Mouse (Mus musculus) megakaryocyte-erythroid progenitor cell, adult 5-6 weeks (primary cell): ENCODE results near the gene Sae1. TPM values are rescaled to one million over a fixed set of nuclear protein-coding genes. Genes with fewer than 3 reads are reported as not detected.
"Not testable (repeated sequence)": the region's sequence is repeated elsewhere in the genome, so short reads cannot be mapped to it uniquely, and the experiment has no call there.

Experiments
- ATAC-seq: replicated peaks from 2 replicates; pipeline ENCODE4 v1.8.0; 2016; ENCODE audit warnings: mild to moderate bottlenecking, inconsistent platforms; ENCODE audit not compliant: severe bottlenecking, poor library complexity, low FRiP score, low TSS enrichment
- total RNA-seq, 2 experiments: library from RNA; stranded (forward) in 1 of 2; stranded (reverse) in 1 of 2; fragments of 200-1000, 215-1000 nt in 1 of 2; fragments of >200 nt in 1 of 2; fragmentation: Nextera tagmentation in 1 of 2; gene quantifications; 2 replicates each; pipeline ENCODE4 v1.2.3; 2014 to 2017

Sae1 gene
- total RNA-seq, 2 experiments from 2014 or later, result 134 to 478 TPM

GRCm38 (mm10) chr7:16404315-16405072, 16.9 kb upstream of the Sae1 start:
- no peak for ATAC-seq

DNA sequence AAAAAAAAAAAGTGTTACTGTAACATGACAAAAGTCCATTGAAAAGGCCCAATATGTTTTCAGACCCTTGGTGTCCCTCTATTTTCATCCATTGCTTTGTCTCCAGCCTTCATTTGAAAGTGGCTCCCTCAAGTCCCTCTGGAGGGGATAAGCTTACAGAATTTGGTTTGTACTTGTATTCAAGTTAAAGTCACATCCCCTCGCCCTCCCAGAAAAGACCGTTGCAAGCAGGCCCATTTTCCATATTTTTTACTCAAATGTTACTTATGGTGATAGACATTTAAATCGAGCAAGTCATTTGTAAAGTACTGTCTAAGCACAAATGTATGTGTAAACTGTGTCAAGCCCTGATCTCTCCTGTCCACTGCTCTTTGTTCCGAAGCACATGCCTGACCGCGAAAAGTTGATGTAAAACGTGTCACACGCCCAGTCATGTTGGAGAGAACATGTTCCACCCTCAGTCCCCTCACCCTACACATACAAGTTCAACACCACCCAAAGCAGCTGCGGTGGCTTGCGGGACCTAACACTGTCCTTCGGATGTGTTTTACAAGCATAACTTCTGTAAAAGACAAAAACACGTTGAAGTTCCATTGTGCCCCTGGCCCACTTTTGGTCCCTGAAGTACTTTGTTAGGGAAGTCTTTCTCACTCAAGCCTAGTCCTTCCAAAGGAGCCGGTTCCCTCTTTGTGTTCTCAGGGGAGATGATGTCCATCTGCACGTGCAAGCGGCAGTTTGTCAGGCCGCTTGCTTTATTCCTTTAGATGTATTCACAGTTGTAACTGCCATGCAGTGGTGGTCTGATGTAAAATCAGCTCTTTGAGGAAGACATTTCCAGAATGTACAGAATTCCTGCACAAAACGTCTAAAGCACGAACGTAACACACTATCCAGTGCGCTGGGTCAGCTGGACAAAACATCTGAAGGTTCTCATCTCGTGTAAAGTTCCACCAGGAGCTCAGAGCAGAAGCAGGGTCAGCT, 15.7 kb upstream of the Sae1 start:
- ATAC-seq, result no peak

GRCm38 (mm10) chr7:16402449-16402848, 14.8 kb upstream of the Sae1 start:
- ATAC-seq, result no peak

DNA sequence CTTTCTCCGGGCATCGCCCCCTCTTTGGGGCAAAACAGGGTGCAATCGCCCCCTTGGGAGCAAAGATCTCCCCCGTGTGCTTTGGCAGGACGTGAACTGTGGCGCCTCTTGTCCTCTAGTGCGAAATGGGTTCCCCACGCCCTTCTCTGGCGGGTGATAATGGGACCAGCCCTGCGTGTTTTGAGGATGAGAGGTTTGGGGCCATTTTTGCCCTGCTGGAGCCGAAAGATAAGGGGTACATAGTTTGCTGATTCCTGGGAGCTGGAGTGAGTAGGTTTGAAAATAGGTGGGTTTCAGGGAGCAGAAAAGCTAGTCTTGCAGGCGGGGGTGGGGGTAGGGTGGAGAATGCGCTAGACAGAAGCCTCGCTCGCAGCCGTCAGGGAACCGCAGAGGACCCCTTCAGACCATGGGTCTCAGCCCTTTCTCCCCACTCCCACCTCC, 14.4 kb upstream of the Sae1 start:
- peak; percentile 23 for ATAC-seq

DNA sequence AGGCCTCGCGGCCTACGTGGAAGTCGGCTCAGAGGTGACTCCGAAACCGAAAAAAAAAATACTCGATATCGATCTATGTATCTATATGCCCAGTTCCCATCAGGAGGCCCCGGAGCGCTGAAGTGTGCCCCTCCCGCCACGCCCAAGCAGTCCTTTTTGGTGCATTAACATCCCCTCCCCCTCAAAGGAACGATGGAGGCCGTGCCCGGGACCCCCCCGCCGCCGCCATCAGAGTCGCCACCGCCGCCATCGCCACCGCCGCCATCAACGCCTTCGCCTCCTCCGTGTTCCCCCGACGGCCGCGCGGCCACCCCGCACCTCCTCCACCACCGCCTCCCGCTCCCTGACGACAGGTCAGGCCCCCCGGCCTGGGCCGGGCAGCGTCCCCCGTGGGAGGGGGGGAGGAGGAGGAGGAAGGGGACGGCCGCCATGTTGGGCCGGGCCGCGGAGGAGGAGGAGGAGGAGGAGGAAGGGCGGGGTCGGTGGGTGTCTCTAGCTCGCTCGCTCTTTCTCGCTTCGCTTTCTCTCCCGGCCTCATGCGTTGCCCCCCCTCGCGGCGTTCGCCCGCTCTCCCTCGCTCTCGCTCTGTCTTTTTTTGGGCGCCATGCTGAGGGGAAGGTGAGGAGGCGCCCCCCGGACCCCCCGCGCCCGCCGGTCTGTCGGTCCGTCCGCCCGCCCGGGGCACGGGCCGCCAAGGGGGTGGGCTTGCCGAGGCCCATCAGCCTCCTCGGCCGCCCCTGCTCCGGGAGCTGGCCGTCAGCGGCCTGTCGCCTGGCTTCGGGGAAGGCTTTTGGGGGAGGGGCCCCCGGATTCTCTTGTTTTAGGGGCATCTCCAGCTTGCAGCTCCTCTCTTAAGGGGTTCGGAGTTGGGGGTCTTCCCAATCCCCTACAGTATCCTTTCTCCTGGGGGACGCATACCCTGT, 13.3 kb upstream of the Sae1 start, which contains the start of gene Zc3h4:
Gene Zc3h4, plus strand, starts transcription at position 222 of the 923 bp plus-strand sequence.
- ATAC-seq, result peak; percentile 20

DNA sequence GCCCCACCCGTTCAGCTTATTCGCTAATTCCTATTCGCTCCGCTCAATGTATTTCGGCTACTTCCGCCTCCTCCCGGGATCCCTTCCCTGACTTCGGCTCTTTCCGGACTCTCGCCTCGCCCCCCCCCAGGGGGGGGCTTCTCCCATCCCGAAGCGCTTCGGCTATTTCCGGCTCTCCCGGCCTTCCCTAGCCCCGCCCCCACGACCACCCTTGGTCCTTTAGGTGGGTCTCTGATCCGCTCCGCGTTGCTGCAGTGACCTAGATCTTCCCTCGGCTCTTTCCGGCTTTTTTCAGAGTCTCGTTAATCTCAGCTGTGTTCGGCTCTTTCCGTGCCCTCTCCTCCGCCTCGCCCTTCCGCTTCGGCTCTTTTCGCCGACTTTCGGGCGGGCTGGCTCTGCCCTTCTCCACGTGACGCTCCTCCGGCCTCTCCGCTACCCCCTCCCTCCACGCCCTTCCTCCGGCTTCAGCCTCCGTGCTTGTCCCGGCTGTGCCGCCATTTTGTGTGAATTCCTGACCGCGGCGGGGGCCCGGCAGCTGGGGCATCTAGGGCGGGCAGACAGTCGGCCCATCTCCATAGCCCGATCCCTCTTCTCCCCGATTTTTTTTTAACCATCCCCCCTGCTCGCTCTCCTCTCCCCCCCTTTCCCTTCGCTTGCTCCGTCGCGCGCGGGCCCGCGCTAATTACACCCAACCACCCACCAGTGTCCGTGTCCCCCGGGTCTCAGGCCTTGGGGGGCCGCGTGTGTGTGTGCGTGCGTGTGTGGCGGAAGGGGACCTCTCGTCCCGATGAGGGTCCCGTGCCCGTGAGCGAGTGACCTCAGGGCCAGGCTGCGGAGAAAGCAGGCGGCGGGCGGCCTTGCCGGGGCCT, 12.4 kb upstream of the Sae1 start:
- ATAC-seq, result peak; percentile 67

DNA sequence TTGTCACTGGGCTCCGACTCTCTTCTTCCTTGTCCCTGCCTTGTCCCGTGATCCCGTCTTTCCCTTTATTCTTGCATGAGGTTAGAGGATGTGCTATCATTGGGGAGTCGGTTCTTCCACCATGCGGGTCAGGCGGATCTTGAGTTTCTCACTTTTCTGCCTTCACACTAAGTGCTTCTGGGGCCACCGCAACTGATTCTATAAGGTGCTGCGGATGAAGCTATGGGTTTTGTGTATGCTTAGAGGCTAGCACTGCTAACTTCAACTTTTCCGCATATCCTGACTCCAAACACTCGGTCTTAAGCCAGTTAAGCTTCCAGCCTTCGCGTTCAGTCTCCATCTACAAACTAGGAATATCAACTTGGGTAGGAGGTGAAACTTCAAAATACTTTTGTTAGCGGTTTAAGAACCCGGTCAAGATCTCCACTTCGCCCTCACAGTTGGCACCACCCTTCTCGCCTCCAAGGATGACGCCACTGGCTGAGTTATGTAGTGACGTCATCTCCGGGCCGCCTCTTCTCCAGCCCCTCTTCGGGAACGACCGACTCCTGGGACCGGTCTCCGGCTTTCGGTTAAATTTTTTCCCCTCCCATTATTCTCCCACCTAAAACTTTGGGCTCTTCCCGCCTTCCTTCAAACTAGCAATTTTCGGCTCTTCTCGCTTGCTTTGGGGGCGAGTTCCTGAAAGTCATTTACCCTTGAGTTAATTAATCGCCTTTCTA, 11.7 kb upstream of the Sae1 start:
- peak; percentile 55 for ATAC-seq

GRCm38 (mm10) chr7:16398387-16399050, 10.9 kb upstream of the Sae1 start:
- ATAC-seq, result no peak

GRCm38 (mm10) chr7:16397465-16397864, 9.9 kb upstream of the Sae1 start:
- no peak for ATAC-seq

DNA sequence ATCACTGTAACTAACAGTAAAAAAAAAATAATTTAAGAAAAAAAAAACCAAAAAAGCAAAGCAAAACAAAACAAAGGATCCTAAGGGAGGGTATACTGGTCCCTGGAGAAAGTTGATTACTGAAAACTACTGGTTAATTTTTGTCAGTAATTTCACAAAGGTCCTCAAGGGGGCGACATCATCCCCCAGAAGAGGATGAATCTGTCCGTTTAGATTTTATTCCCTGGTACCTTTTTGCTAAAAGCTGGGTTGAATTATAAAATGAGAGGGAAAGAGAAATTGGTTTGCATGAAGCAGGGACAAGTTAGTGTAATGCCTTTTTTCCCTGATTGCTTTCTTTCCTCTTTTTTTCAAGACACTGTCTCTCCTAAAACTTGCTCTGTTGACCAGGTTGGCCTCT, 8.3 kb upstream of the Sae1 start:
- ATAC-seq, result no peak

- no peak for ATAC-seq
These were observed 5.3 kb upstream of the Sae1 start for GRCm38 (mm10) chr7:16392923-16393322.

GRCm38 (mm10) chr7:16389942-16390341, 2.3 kb upstream of the Sae1 start:
- not testable (repeated sequence) for ATAC-seq

- peak; percentile 76 for ATAC-seq
These were observed 11.1 kb downstream of the Sae1 start for GRCm38 (mm10) chr7:16376505-16376904.

GRCm38 (mm10) chr7:16374989-16375388, 12.6 kb downstream of the Sae1 start:
- ATAC-seq, result no peak

DNA sequence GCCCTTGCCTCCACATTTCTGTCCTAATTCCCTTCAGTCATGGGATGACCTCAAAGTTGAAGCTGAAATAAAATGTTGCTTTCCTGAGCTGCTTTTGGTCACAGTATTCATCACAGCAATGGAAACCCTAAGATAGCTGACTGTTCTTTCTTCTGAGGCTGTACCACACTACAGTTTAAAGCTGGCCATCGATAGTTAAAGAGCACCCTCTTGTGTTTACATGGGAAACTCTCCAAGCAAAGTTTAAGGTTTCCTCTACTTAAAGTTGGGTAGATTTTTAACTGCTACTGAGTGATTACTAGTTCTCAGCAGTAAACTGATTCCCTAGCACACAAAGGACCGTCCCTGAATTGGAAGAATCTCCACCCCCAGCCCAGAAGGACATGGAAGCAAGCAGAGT, 13.9 kb downstream of the Sae1 start:
- peak; percentile 62; the same call in 1 of the 2 replicates for ATAC-seq

DNA sequence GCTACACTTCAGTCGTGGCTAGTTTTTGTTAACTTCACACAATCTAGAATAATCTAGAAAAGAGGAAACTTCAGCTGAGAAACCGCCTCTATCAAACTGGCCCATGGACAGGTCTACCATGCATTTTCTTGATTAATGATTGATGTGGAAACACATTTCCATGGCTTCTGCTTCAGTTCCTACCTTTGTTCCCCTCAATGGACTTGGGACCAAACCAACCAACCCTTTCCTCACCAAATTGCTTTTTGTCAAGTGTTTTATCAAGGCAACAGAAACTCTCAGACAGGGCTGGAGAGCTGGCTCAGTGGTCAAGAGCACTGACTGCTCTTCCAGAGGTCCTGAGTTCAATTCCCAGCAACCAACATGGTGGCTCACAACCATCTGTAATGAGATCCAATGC, 17.0 kb downstream of the Sae1 start:
- no peak for ATAC-seq

DNA sequence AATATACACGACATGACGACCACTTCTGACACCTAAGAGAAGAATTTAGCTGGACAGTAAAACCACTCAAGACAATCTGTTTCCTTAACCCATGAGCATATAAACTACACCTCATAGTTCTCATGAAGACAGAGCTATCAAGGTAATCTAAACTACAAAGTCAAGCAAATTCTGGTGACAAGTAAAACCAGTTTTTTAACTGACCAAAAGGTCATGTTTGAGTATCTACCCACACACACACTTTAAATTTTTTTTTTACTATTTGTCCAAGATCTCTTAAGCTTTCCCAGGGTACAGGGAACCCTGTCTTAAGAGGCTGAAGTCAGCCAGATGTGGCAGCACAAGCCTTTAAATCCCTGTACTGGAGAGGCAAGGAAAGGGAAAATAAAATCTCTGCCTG, 18.8 kb downstream of the Sae1 start:
- no peak for ATAC-seq
